Mouse (Mus musculus) CH12.LX (cell line): ENCODE results near the gene Ctso. TPM values are rescaled to one million over a fixed set of nuclear protein-coding genes. Genes with fewer than 3 reads are reported as not detected.

Experiments used
- DNase-seq: peaks from one replicate; pipeline ENCODE4 v3.0.0-alpha.2; 2013; ENCODE audit errors: extremely low read depth
- H3K27ac ChIP-seq: 2 replicates; pipeline ENCODE4 v1.5.1; 2012; ENCODE audit warnings: low read depth, mild to moderate bottlenecking, control low read depth, moderate library complexity; ENCODE audit not compliant: insufficient read depth
- H3K27me3 ChIP-seq: replicated peaks from 2 replicates; pipeline ENCODE3; 2012; ENCODE audit warnings: inconsistent platforms
- H3K36me3 ChIP-seq, 2 experiments: replicated peaks in 1 of 2; 2 replicates each; pipeline versions ENCODE3 to v1.6.1; 2012; ENCODE audit warnings: inconsistent platforms in 1 of 2, low read length in 1 of 2, mild to moderate bottlenecking in 1 of 2, mixed read lengths in 1 of 2, moderate library complexity in 1 of 2; ENCODE audit not compliant: control insufficient read depth in 1 of 2, insufficient read depth in 1 of 2
- H3K4me1 ChIP-seq, 2 experiments: 2 replicates each; pipeline ENCODE4 v1.6.1; 2012; ENCODE audit warnings: inconsistent platforms in 1 of 2, moderate library complexity in 1 of 2; ENCODE audit not compliant: insufficient read depth in 2 of 2, control insufficient read depth in 1 of 2
- H3K4me2 ChIP-seq: 2 replicates; pipeline ENCODE4 v1.6.1; 2012; ENCODE audit warnings: low read depth, mild to moderate bottlenecking, control low read depth; ENCODE audit not compliant: poor library complexity, insufficient read depth, severe bottlenecking
- H3K4me3 ChIP-seq, 3 experiments: fragments of 150-350 bp in 1 of 3; sonication (generic) in 1 of 3; replicated peaks in 1 of 3; 2 replicates each; pipeline versions ENCODE3 to v1.5.1; 2011 to 2012; ENCODE audit warnings: low read depth in 2 of 3, low read length in 2 of 3, mild to moderate bottlenecking in 2 of 3, moderate library complexity in 2 of 3, control low read depth in 1 of 3, improper control_type of control experiment in 1 of 3, inconsistent platforms in 1 of 3, mixed read lengths in 1 of 3; ENCODE audit not compliant: poor library complexity in 1 of 3
- H3K79me2 ChIP-seq: replicated peaks from 2 replicates; pipeline ENCODE4 v1.6.1; 2012; ENCODE audit warnings: mild to moderate bottlenecking, moderate library complexity; ENCODE audit not compliant: control insufficient read depth, poor library complexity, insufficient read depth, severe bottlenecking; ENCODE audit errors: extremely low read depth
- H3K9ac ChIP-seq: 2 replicates; pipeline ENCODE4 v1.6.1; 2012; ENCODE audit warnings: low read depth, mild to moderate bottlenecking, control low read depth, moderate library complexity; ENCODE audit not compliant: insufficient read depth
- H3K9me3 ChIP-seq: replicated peaks from 2 replicates; pipeline ENCODE3; 2012; ENCODE audit warnings: low read length, inconsistent platforms, mixed read lengths
- BHLHE40 ChIP-seq: IDR thresholded peaks from 2 replicates; pipeline ENCODE4 v1.6.1; 2011; ENCODE audit warnings: mild to moderate bottlenecking, low read depth, low read length, improper control_type of control experiment
- CHD1 ChIP-seq: IDR thresholded peaks from 2 replicates; pipeline ENCODE4 v1.6.1; 2012; ENCODE audit warnings: low read depth, low read length, improper control_type of control experiment, inconsistent platforms
- CTCF ChIP-seq, 2 experiments: IDR thresholded peaks in 1 of 2; conservative IDR thresholded peaks in 1 of 2; 2 replicates each; pipeline ENCODE4 v1.5.1; 2011 to 2012; ENCODE audit warnings: low read depth in 2 of 2, low read length in 2 of 2, improper control_type of control experiment in 1 of 2, inconsistent platforms in 1 of 2, mild to moderate bottlenecking in 1 of 2, moderate library complexity in 1 of 2
- E2F4 ChIP-seq: IDR thresholded peaks from 2 replicates; pipeline ENCODE4 v1.6.1; 2011; ENCODE audit warnings: low read depth, low read length, improper control_type of control experiment; ENCODE audit not compliant: insufficient replicate concordance
- ELF1 ChIP-seq: IDR thresholded peaks from 2 replicates; pipeline ENCODE4 v1.6.1; 2014; ENCODE audit warnings: low read depth, mild to moderate bottlenecking, inconsistent platforms, low read length, improper control_type of control experiment
- EP300 ChIP-seq: IDR thresholded peaks from 2 replicates; pipeline ENCODE4 v1.6.1; 2011; ENCODE audit warnings: low read length, improper control_type of control experiment
- ETS1 ChIP-seq: conservative IDR thresholded peaks from 2 replicates; pipeline ENCODE4 v1.6.1; 2012; ENCODE audit warnings: low read depth, mild to moderate bottlenecking, inconsistent platforms, low read length, improper control_type of control experiment, moderate library complexity
- HCFC1 ChIP-seq: IDR thresholded peaks from 2 replicates; pipeline ENCODE4 v1.6.1; 2012; ENCODE audit warnings: low read depth, mild to moderate bottlenecking, inconsistent platforms, low read length, improper control_type of control experiment
- IRF4 ChIP-seq: IDR thresholded peaks from 2 replicates; pipeline ENCODE4 v1.6.1; 2014; ENCODE audit warnings: low read depth, mild to moderate bottlenecking, inconsistent platforms, low read length, improper control_type of control experiment
- JUN ChIP-seq: IDR thresholded peaks from 2 replicates; pipeline ENCODE4 v1.6.1; 2011; ENCODE audit warnings: low read depth, mild to moderate bottlenecking, low read length, improper control_type of control experiment, moderate library complexity; ENCODE audit not compliant: insufficient read depth
- JUND ChIP-seq: conservative IDR thresholded peaks from 2 replicates; pipeline ENCODE4 v1.6.1; 2011; ENCODE audit warnings: low read depth, low read length, improper control_type of control experiment
- KAT2A ChIP-seq: IDR thresholded peaks from 2 replicates; pipeline ENCODE4 v1.6.1; 2012; ENCODE audit warnings: low read length, improper control_type of control experiment, inconsistent platforms; ENCODE audit not compliant: insufficient replicate concordance
- MAFK ChIP-seq: IDR thresholded peaks from 2 replicates; pipeline ENCODE4 v1.6.1; 2011; ENCODE audit warnings: low read length, improper control_type of control experiment; ENCODE audit not compliant: insufficient replicate concordance
- MAX ChIP-seq: IDR thresholded peaks from 2 replicates; pipeline ENCODE4 v1.6.1; 2011; ENCODE audit warnings: low read length, improper control_type of control experiment
- MAZ ChIP-seq: IDR thresholded peaks from 2 replicates; pipeline ENCODE4 v1.6.1; 2012; ENCODE audit warnings: low read depth, mild to moderate bottlenecking, inconsistent platforms, low read length, improper control_type of control experiment, moderate library complexity
- MEF2A ChIP-seq: IDR thresholded peaks from 2 replicates; pipeline ENCODE4 v1.6.1; 2014; ENCODE audit warnings: low read depth, mild to moderate bottlenecking, inconsistent platforms, low read length, improper control_type of control experiment, borderline replicate concordance
- MYC ChIP-seq: IDR thresholded peaks from 2 replicates; pipeline ENCODE4 v1.6.1; 2011; ENCODE audit warnings: low read depth, mild to moderate bottlenecking, improper control_type of control experiment, low read length
- NRF1 ChIP-seq: IDR thresholded peaks from 2 replicates; pipeline ENCODE4 v1.6.1; 2014; ENCODE audit warnings: low read depth, mild to moderate bottlenecking, inconsistent platforms, low read length, improper control_type of control experiment, moderate library complexity
- PAX5 ChIP-seq: IDR thresholded peaks from 2 replicates; pipeline ENCODE4 v1.6.1; 2012; ENCODE audit warnings: low read length, inconsistent platforms, mixed read lengths
- POLR2A ChIP-seq: IDR thresholded peaks from 2 replicates; pipeline ENCODE4 v1.6.1; 2011; ENCODE audit warnings: low read depth, mild to moderate bottlenecking, improper control_type of control experiment, low read length
- POLR2AphosphoS2 ChIP-seq: IDR thresholded peaks from 2 replicates; pipeline ENCODE4 v1.6.1; 2011; ENCODE audit warnings: low read depth, low read length, improper control_type of control experiment
- RAD21 ChIP-seq: IDR thresholded peaks from 2 replicates; pipeline ENCODE4 v1.6.1; 2011; ENCODE audit warnings: low read depth, mild to moderate bottlenecking, low read length, improper control_type of control experiment, moderate library complexity
- SIN3A ChIP-seq: IDR thresholded peaks from 2 replicates; pipeline ENCODE4 v1.6.1; 2012; ENCODE audit warnings: low read length, improper control_type of control experiment, inconsistent platforms
- SMC3 ChIP-seq: IDR thresholded peaks from 2 replicates; pipeline ENCODE4 v1.6.1; 2011; ENCODE audit warnings: low read depth, low read length, improper control_type of control experiment
- TBP ChIP-seq: conservative IDR thresholded peaks from 2 replicates; pipeline ENCODE4 v1.6.1; 2011; ENCODE audit warnings: low read depth, low read length, improper control_type of control experiment
- TCF12 ChIP-seq: IDR thresholded peaks from 2 replicates; pipeline ENCODE4 v1.6.1; 2014; ENCODE audit warnings: low read depth, mild to moderate bottlenecking, inconsistent platforms, low read length, improper control_type of control experiment
- USF2 ChIP-seq: conservative IDR thresholded peaks from 2 replicates; pipeline ENCODE4 v1.6.1; 2011; ENCODE audit warnings: low read depth, low read length, improper control_type of control experiment
- ZKSCAN1 ChIP-seq: IDR thresholded peaks from 2 replicates; pipeline ENCODE4 v1.6.1; 2012; ENCODE audit warnings: low read depth, inconsistent platforms, low read length, improper control_type of control experiment, borderline replicate concordance
- ZMIZ1 ChIP-seq: IDR thresholded peaks from 2 replicates; pipeline ENCODE4 v1.6.1; 2012; ENCODE audit warnings: low read depth, mild to moderate bottlenecking, inconsistent platforms, low read length, improper control_type of control experiment
- ZNF384 ChIP-seq: IDR thresholded peaks from 2 replicates; pipeline ENCODE4 v1.6.1; 2012; ENCODE audit warnings: low read depth, low read length, improper control_type of control experiment, inconsistent platforms
- dilution Hi-C: fragments of 300-500 bp; cut with MboI; formaldehyde crosslinking; loops from 2 replicates; pipeline ENCODE4 v1.14.3; 2020; ENCODE audit warnings: low sequenced_read_pairs; ENCODE audit not compliant: extremely low pct_unique_long_range_greater_than_20kb, extremely low pct_ligation_motif_present
- in situ Hi-C: fragments of 300-500 bp; cut with MboI; formaldehyde crosslinking; loops from 3 replicates; pipeline ENCODE4 v1.14.3; 2019; ENCODE audit warnings: low sequenced_read_pairs, low pct_ligation_motif_present, low pct_unique_long_range_greater_than_20kb, mixed read lengths
- polyA plus RNA-seq: library from polyadenylated mRNA; unstranded; fragments of >175 nt; gene quantifications from 2 replicates; pipeline ENCODE4 v1.2.1, GENCODE M21; 2012; ENCODE audit warnings: low read depth; ENCODE audit not compliant: insufficient read length
- total RNA-seq, 2 experiments: library from RNA; depleted of rRNA; stranded (reverse); fragments of 300-350 nt in 1 of 2; fragments of >200 nt in 1 of 2; gene quantifications; 2 replicates each; pipeline ENCODE4 v1.2.3; 2012 to 2014

Gene Ctso
- total and polyA plus RNA-seq, 3 experiments: 21.1 to 41.7 (median 39.2) TPM

- TF ChIP-seq SMC3 (no peak), TBP (no peak)
Measured at GRCm38 (mm10) chr3:81919681-81920080, 12.7 kb upstream of the Ctso start (continued).

GRCm38 (mm10) chr3:81922910-81923309 lies 9.5 kb upstream of the Ctso start:
- no peaks in the 10 kb centered on the region for H3K79me2 ChIP-seq
- dilution Hi-C loops (no loop called here), in situ Hi-C loops (loop anchor here (10.0 kb wide), 1 partner anchor 888 kb away; the partner anchor contains the start of gene Pdgfc)
- no peak overlapping the region for H3K27ac ChIP-seq
- H3K4me2 ChIP-seq: no peak overlapping the region
- no peak overlapping the region for H3K4me3 ChIP-seq
- TF ChIP-seq SMC3 (peak; percentile 14; the same call in 1 of the 2 replicates), EP300 (0 out of 2 replicates have a peak, but pooled peaks have one; percentile 17), NRF1 (no peak), BHLHE40 (peak; percentile 82)
- H3K9ac ChIP-seq: no peak overlapping the region
- no peaks in the 10 kb centered on the region for H3K9me3 ChIP-seq
- H3K36me3 ChIP-seq: no peaks in the 10 kb centered on the region
- peaks cover 18 to 52% of the 10 kb centered on the region in 2 experiments for H3K4me1 ChIP-seq
- H3K27me3 ChIP-seq: no peaks in the 10 kb centered on the region
- DNase-seq: no peak

GRCm38 (mm10) chr3:81924931-81925330 lies 7.5 kb upstream of the Ctso start:
- no peaks in the 10 kb centered on the region for H3K36me3 ChIP-seq
- H3K27me3 ChIP-seq: no peaks in the 10 kb centered on the region
- H3K9me3 ChIP-seq: no peaks in the 10 kb centered on the region
- no peak overlapping the region for H3K9ac ChIP-seq
- in situ Hi-C loops (loop anchor here (5.0 to 10.0 kb wide), 2 partner anchors 158 to 890 kb away; partner anchors contain the start of gene Pdgfc), dilution Hi-C loops (no loop called here)
- DNase-seq: peak; percentile 83
- H3K4me1 ChIP-seq: peaks cover 17 to 59% of the 10 kb centered on the region in 2 experiments
- H3K27ac ChIP-seq: no peak overlapping the region
- no peak overlapping the region for H3K4me3 ChIP-seq
- H3K79me2 ChIP-seq: no peaks in the 10 kb centered on the region
- no peak overlapping the region for H3K4me2 ChIP-seq
- TF ChIP-seq ZMIZ1: no peak
- TF ChIP-seq PAX5: no peak
- no peak for TF ChIP-seq ZKSCAN1
- peak; percentile 91 for TF ChIP-seq ZNF384
- TF ChIP-seq CTCF (conservative IDR thresholded peaks at IDR 0.05 in 1 of 2, IDR thresholded peaks at IDR 0.05 in 1 of 2; ENCODE audit: low read depth in 2 of 2, low read length in 2 of 2): peak in 1 of 2 experiments; percentile 86; a peak in 3 of 4 replicates
- no peak for TF ChIP-seq KAT2A
- no peak for TF ChIP-seq MAX
- peak; percentile 69 for TF ChIP-seq JUND
- no peak for TF ChIP-seq CHD1
- TF ChIP-seq ELF1: no peak
- TF ChIP-seq NRF1: no peak
- TF ChIP-seq SIN3A: 0 out of 2 replicates have a peak, but pooled peaks have one; percentile 54
- TF ChIP-seq MYC: 0 out of 2 replicates have a peak, but pooled peaks have one; percentile 33
- TF ChIP-seq BHLHE40: no peak
- TF ChIP-seq POLR2AphosphoS2: no peak
- no peak for TF ChIP-seq ETS1
- peak; percentile 81 for TF ChIP-seq SMC3
- no peak for TF ChIP-seq MEF2A
- TF ChIP-seq EP300: no peak
- TF ChIP-seq TCF12: 0 out of 2 replicates have a peak, but pooled peaks have one; percentile 22
- no peak for TF ChIP-seq USF2
- TF ChIP-seq IRF4: peak; percentile 12; the same call in 1 of the 2 replicates
- no peak for TF ChIP-seq MAFK
- TF ChIP-seq E2F4: peak; percentile 98
- TF ChIP-seq MAZ: no peak
- no peak for TF ChIP-seq TBP
- no peak for TF ChIP-seq HCFC1
- TF ChIP-seq RAD21: peak; percentile 98
- no peak for TF ChIP-seq JUN
- TF ChIP-seq POLR2A: no peak
